Mouse (Mus musculus): ENCODE results near the gene Gm21190. TPM values are rescaled to one million over a fixed set of nuclear protein-coding genes. Genes with fewer than 3 reads are reported as not detected.

Gm21190 gene
- not detected in 2 replicates for polyA plus RNA-seq (2012; rRNA removed)

GRCm38 (mm10) chr5:15529122-15529521 lies at the start of gene Gm21190:
TSS of gene Gm21190 (minus strand) at chr5:15529222.

DNA sequence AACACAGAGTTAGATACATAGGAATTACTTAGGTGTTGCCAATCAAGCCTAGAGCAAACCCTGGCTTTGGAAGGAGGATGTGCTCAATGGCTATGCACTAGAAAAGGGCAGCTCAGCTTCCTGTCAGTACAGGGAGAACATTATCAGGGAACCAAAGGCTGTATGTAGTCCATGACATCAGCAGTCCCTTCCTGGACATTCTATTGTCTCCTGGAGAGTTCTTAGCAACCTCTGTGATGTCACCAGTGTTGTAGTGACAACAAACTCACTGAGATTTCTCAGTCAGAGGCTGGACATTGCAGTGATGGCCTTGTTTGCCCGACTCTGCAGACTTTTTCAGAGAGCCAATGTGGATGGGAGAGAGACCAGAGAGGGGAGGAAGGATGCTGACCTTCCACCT lies 48.0 kb upstream of the Gm21190 start, which contains the start of gene Gm21083:
Gene Gm21083 (plus strand): TSS at position 301 of the 400 bp plus-strand sequence.

GRCm38 (mm10) chr5:15476423-15476822 lies 52.6 kb downstream of the Gm21190 start, which contains the start of gene Gm21149:
TSS of gene Gm21149 (minus strand) at chr5:15476523.

Other genes with a start within 250 kb of the Gm21190 start
- not detected in 2 replicates for gene Gm21149, start 52.7 kb downstream of the Gm21190 start, polyA plus RNA-seq (2012; rRNA removed)
- not detected in 2 replicates for gene Gm21083, start 48.1 kb upstream of the Gm21190 start, polyA plus RNA-seq (2012; rRNA removed)
- gene Speer4d, start 89.8 kb upstream of the Gm21190 start, polyA plus RNA-seq (2012; rRNA removed) = not detected in 2 replicates
- gene 4930572O03Rik, start 127.8 kb upstream of the Gm21190 start, polyA plus RNA-seq (2012; rRNA removed) = not detected in 2 replicates
- gene Speer4c, start 185.0 kb upstream of the Gm21190 start, polyA plus RNA-seq (2012; rRNA removed) = not detected in 2 replicates